Mouse (Mus musculus): Measurements from ENCODE around the gene 1700008O03Rik.
A peak's percentile ranks its signal among the peaks of the same experiment; 100 is the strongest.

The 1700008O03Rik gene

GRCm38 (mm10) chr7:44375207-44375606 lies 10.4 kb downstream of the 1700008O03Rik start:
- DNase-seq = no peak

- DNase-seq = no peak
Observed at GRCm38 (mm10) chr7:44374756-44375155, 10.9 kb downstream of the 1700008O03Rik start.

- peak; percentile 89 to 93 for DNase-seq
Observed at GRCm38 (mm10) chr7:44373889-44374652, 11.5 kb downstream of the 1700008O03Rik start.

GRCm38 (mm10) chr7:44373460-44373859 lies 12.2 kb downstream of the 1700008O03Rik start:
- no peak for DNase-seq

GRCm38 (mm10) chr7:44372678-44373077 lies 12.9 kb downstream of the 1700008O03Rik start:
- DNase-seq = no peak

GRCm38 (mm10) chr7:44360792-44361301 lies 24.8 kb downstream of the 1700008O03Rik start:
- DNase-seq = no peak

DNA sequence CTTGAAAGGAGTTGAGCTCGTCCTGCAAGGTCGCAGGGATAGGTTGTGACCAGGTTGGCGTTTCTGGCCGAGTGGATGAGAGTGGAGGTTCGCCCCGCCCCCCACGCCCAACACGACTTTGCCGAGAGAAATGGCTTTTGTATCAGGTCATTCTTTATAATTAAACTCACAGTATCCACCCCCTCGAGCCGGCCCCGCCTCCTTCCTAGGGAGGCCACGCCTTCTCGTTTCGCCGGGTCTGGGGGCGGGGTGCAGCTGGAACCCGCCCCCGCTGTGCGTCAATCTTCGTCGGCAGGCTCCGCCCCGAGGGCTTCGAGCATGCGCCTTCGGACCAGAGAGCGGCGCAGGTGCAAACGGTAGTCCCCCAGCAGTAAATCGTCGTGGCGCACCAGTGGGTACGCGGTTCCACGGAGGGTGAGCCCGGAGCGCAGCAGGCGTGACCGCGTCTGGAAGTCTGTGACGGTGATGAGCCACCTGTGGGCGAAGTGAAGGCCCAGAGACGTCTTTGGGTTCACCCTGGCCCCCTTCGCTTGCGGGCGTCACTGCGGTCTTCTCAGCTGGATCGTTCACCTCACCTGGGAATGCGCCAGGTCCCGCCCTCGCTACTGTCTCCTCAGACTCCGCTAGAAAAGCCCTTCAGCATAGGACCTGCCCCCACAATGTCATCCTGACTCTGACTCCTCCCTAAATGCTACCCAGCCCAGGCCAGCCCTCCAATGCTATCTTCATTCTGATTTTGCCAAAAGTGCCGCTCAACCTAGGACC lies 25.5 kb downstream of the 1700008O03Rik start:
- peak; percentile 94 to 95 for DNase-seq

DNA sequence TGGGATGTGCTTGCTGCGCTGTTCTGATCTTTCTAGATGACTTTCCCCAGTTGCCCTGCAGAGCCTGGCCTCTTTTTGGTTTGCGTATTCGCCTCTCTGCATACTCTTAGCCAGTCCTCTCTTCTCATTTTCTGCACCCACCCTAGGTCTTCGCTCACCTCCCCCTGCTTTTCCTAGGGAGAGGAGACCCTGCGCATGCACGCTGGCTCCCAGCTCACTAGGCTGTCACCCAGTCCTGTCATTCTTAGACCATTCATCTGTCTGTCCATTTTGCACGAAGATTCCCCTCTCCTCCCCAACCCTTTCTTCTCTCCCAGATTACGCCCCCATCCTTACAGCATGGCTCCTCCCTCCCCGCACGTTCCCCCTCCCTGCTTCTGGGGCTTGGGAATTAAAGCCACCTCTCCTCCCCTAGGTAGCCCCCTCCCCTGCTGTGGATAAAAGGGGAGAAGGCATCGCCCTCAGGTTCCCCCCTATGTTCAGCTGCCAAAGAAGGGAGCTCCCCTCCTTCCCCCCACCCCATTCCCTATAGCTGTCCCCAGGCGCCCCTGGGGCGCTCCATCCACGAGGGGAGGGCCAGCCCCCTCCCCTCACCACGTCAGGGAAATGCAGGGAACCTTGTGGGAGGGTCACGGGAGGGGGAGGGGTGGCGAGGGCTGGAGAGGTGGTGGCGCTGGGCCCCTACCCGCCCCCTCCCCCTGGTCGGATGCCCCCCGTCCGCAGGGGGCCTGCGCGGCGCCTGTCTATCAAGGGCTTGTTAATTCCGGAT lies 26.6 kb downstream of the 1700008O03Rik start:
- peak in 1 of 2 experiments; percentile 46 for DNase-seq

GRCm38 (mm10) chr7:44358012-44358411 lies 27.6 kb downstream of the 1700008O03Rik start:
- DNase-seq = no peak

- DNase-seq = no peak
Observed at GRCm38 (mm10) chr7:44357531-44357930, 28.1 kb downstream of the 1700008O03Rik start.

- DNase-seq = no peak
Observed at GRCm38 (mm10) chr7:44356590-44357481, 28.8 kb downstream of the 1700008O03Rik start.

DNA sequence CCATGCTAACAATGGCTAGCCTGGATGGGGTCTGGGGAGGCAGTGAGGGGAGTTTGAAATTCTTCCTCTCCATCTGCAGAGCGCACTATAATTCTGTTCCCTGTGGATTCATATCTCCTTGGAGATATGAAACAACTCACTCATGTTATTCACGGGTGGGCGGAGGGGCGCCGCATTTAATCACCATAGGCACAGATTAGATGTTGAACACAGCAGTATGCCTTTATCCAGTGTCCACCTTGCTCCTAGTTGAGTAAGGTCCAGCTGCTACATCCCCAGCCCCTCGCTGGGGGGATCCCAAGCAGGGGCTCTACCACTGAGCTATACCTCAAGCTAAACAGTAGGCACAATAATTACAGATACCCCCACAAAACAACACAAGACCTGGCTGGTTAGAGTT lies 30.2 kb downstream of the 1700008O03Rik start:
- DNase-seq = no peak

- DNase-seq = peak in 1 of 2 experiments; percentile 23
Observed at GRCm38 (mm10) chr7:44353601-44354340, 31.8 kb downstream of the 1700008O03Rik start.

DNA sequence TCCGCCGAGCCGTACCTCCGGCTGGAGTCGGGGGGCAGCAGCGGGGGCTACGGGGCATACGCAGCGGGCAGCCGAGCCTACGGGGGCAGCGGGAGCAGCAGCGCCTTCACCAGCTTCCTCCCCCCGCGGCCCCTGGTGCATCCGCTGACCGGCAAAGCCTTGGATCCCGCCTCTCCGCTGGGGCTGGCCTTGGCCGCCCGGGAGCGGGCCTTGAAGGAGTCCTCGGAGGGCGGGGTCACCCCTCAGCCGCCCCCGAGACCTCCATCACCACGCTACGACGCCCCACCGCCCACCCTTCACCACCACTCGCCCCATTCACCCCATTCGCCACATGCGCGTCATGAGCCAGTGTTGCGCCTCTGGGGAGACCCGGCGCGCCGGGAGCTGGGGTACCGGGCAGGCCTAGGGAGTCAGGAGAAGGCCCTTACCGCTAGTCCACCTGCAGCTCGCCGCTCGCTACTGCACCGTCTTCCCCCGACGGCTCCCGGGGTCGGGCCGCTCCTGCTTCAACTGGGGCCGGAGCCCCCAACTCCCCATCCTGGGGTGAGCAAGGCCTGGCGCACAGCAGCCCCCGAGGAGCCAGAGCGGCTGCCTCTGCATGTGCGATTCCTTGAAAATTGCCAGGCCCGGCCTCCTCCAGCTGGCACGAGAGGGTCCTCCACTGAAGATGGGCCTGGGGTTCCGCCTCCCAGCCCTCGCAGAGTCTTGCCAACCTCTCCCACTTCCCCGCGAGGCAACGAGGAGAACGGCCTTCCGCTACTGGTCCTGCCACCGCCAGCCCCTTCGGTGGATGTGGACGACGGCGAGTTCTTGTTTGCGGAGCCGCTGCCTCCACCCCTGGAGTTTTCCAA lies 32.6 kb downstream of the 1700008O03Rik start:
- no peak for DNase-seq

DNA sequence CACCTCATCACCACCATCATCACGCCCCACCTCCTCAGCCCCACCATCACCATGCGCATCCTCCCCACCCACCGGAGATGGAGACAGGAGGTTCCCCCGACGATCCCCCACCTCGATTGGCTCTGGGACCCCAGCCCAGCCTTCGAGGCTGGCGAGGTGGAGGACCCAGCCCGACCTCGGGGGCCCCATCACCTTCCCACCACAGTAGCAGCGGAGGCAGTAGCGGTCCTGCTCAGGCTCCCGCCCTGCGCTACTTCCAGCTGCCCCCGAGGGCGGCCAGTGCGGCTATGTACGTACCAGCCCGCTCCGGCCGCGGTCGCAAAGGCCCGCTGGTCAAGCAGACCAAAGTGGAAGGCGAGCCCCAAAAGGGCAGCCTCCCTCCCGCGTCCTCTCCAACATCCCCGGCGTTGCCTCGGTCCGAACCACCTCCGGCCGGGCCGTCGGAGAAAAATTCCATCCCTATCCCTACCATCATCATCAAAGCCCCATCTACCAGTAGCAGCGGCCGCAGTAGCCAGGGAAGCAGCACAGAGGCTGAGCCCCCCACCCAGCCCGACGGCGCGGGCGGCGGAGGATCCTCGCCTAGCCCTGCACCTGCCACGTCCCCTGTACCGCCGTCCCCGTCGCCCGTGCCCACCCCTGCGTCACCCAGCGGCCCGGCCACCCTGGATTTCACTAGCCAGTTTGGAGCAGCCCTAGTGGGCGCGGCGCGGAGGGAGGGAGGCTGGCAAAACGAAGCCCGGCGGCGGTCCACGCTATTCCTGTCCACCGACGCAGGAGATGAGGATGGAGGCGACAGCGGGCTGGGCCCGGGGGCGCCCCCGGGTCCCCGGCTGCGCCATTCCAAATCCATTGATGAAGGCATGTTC lies 33.5 kb downstream of the 1700008O03Rik start:
- no peak for DNase-seq

DNA sequence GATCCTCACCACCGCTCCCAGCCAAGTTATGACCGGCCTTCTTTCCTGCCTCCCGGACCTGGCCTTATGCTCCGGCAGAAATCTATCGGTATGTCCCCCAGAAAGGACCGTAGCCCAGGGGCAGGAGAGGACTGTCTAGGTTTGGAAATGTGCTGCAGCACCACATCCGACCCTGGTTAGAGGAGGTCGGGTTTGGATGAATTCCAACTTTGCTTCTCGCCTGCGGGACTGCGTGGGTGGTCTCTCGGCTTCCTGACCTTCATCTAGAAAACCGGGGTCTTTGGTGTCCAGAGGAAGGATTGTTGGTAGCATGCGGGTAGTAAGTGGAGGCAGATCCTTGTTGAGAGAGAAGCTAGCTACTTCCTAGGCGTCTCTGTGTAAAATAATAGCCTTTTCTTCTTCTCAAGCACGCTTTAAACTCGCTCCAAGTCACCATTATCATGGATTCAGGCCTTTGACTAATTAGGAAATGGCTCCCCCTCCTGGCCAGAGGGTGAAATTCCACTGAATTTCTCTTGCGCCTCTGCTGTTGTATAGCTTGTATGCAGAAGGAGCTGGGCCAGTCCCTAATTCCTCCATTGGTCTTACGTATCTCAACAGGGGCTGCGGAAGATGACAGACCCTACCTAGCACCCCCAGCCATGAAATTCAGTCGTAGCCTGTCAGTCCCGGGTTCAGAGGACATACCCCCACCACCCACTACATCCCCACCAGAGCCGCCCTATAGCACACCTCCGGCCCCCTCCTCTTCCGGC lies 34.5 kb downstream of the 1700008O03Rik start:
- peak; percentile 77 to 85 for DNase-seq

DNA sequence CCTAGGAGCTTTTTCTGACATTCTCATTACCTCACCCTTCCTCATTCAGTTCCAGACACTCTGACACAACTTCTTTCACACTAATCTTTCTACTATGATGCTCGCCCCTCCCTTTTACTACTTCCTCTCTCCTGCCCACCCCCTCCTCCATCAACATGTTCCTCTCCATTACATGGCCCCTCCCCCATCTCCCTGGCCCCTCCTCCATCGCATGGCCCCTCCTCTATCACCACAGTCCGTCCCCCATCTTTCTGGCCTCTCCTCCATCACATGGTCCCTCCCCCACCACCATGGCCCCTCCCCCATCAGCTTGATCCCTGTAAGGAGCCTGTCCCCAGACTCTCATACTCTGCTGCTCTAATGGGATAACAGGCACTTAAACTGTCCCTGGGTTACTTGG lies 36.6 kb downstream of the 1700008O03Rik start:
- DNase-seq = no peak

DNA sequence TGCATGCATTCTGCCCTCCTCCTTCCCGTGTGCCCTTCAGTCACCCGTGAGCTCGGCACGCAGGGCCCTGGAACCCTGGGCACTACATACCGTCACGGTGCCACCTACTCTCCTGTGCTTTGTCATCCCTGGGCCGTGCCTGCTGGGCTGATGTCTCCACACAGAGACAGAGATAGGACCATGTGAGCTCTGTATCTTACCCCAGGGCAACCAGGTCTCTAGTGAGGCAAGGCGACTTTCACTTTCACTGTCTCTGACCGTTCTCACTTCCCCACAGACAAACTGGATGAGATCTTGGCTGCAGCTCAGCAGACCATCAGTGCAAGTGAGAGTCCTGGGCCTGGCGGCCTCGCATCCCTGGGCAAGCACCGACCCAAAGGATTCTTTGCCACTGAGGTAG lies 41.0 kb downstream of the 1700008O03Rik start:
- DNase-seq = no peak

All from kidney, postnatal 25 days (tissue).